Mouse (Mus musculus): Measurements from ENCODE around the gene Hivep2. TPM values are rescaled to one million over a fixed set of nuclear protein-coding genes. Genes with fewer than 3 reads are reported as not detected.

Gene Hivep2
- total RNA-seq, 1 experiment: 2.3 TPM

DNA sequence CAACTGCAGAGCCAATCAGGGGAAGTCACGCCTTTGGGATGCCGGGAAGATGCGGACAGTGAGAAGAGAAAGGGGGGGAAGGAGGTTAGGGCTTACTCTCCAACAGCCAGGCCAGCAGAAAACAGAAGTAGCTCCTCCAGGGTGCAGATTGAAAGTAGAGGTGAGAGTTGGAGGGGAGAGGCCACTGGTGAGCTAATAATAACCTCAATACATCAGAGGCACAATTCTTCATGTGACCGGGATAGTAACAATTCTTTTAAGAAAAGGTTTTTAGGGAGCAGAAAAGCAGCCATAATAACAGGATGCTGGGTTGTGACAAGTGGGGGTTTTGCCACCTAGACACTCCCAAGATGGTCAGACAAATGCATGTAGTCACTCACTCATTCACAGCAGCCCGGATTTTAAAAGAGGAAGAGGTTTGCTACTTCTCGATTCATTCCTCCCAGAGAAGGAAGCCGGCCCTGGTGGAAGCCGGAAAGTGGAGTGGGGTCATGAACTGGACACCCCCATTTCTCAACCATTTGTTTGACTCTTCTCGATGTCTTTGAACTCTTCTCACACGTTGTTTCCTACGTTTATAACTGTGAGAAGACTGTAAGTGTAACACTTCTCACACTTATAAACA lies 220.6 kb downstream of the Hivep2 start:
- Histone ChIP-seq H3K4me3 (ENCODE audit: insufficient read depth in 1 of 2, low read depth in 1 of 2, low read length in 2 of 2, poor library complexity in 1 of 2, severe bottlenecking in 1 of 2) (no peak overlapping the region), H3K9me3 (ENCODE audit: control insufficient read depth, insufficient read depth, low read depth, low read length) (no peaks in the 10 kb centered on the region), H3K4me1 (ENCODE audit: control insufficient read depth in 2 of 2, insufficient read depth in 2 of 2, low read length in 2 of 2, poor library complexity in 1 of 2) (no peaks in the 10 kb centered on the region), H3K36me3 (ENCODE audit: control insufficient read depth, insufficient read depth, low read length, poor library complexity, severe bottlenecking) (no peaks in the 10 kb centered on the region), H3K9ac (ENCODE audit: insufficient read depth, low read depth, low read length, poor library complexity, severe bottlenecking) (no peak overlapping the region), H3K27ac (ENCODE audit: insufficient read depth, low read depth, low read length, poor library complexity, severe bottlenecking) (no peak overlapping the region)
- TF ChIP-seq HCFC1 (IDR thresholded peaks at IDR 0.05; ENCODE audit: borderline replicate concordance, insufficient read depth, low read length): no peak
- no peak for TF ChIP-seq MAFK (IDR thresholded peaks at IDR 0.05; ENCODE audit: insufficient read depth, low read depth, low read length)
- TF ChIP-seq ZNF384 (IDR thresholded peaks at IDR 0.05; ENCODE audit: low read depth, low read length): no peak
- no peak for TF ChIP-seq CHD2 (IDR thresholded peaks at IDR 0.05; ENCODE audit: low read depth, low read length)
- no peak for TF ChIP-seq ZC3H11A (IDR thresholded peaks at IDR 0.05; ENCODE audit: borderline replicate concordance, low read depth, low read length)
- in situ Hi-C loops (cut with MboI; ENCODE audit: low sequenced_read_pairs in 2 of 2, unreplicated experiment in 2 of 2): no loop called here
- DNase-seq (ENCODE audit: low read depth, low spot score): no peak

DNA sequence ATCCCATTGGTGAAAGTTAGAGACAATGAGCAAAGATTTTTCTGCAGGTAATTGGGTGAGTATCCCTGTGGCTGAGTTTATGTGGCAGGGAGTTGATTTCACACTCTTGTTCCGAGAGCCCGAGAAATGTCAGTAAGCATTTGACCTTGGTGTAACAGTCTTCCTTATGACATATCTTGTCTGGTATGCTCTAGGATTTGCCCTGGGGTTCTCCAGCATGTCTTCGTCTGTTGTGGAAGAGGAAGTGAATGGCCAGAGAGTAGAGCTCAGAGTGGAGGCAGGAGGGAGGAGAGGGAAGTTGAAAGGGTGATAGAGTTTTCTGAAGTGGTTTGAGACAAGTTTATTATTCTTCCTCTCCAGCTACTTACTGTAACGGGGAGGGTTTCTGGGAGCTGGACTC lies 223.2 kb downstream of the Hivep2 start:
- in situ Hi-C loops (cut with MboI; ENCODE audit: low sequenced_read_pairs in 2 of 2, unreplicated experiment in 2 of 2): no loop called here
- H3K27ac ChIP-seq (ENCODE audit: insufficient read depth, low read depth, low read length, poor library complexity, severe bottlenecking): no peak overlapping the region
- no peak for DNase-seq (ENCODE audit: low read depth, low spot score)
- H3K9me3 ChIP-seq (ENCODE audit: control insufficient read depth, insufficient read depth, low read depth, low read length): no peaks in the 10 kb centered on the region
- no peak overlapping the region for H3K4me3 ChIP-seq (ENCODE audit: insufficient read depth in 1 of 2, low read depth in 1 of 2, low read length in 2 of 2, poor library complexity in 1 of 2, severe bottlenecking in 1 of 2)
- no peaks in the 10 kb centered on the region for H3K4me1 ChIP-seq (ENCODE audit: control insufficient read depth in 2 of 2, insufficient read depth in 2 of 2, low read length in 2 of 2, poor library complexity in 1 of 2)
- H3K36me3 ChIP-seq (ENCODE audit: control insufficient read depth, insufficient read depth, low read length, poor library complexity, severe bottlenecking): no peaks in the 10 kb centered on the region
- H3K9ac ChIP-seq (ENCODE audit: insufficient read depth, low read depth, low read length, poor library complexity, severe bottlenecking): no peak overlapping the region
- TF ChIP-seq ZNF384 (IDR thresholded peaks at IDR 0.05; ENCODE audit: low read depth, low read length) (no peak), MAFK (IDR thresholded peaks at IDR 0.05; ENCODE audit: insufficient read depth, low read depth, low read length) (no peak), HCFC1 (IDR thresholded peaks at IDR 0.05; ENCODE audit: borderline replicate concordance, insufficient read depth, low read length) (no peak), CHD2 (IDR thresholded peaks at IDR 0.05; ENCODE audit: low read depth, low read length) (no peak), ZC3H11A (IDR thresholded peaks at IDR 0.05; ENCODE audit: borderline replicate concordance, low read depth, low read length) (no peak)

DNA sequence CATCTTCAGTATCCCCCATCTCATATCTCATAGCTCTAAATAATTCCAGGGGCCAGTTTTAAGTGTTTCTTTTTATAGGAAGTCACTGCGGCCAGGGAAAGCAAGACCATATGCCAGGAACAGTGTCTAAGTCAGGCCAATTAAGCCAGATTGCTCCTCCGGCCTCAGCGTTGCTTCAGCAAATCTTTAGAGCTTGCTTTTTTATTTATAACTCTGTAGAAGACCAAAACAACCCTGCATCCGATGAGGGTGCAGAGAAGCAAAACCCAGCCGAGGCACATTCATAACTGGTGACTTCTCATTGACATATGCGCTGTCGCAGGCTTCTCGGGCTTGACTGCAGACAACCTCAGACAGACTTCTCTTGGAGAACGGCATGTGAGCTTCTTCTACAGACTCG lies 225.3 kb downstream of the Hivep2 start:
- in situ Hi-C loops (cut with MboI; ENCODE audit: low sequenced_read_pairs in 2 of 2, unreplicated experiment in 2 of 2): no loop called here
- Histone ChIP-seq H3K36me3 (ENCODE audit: control insufficient read depth, insufficient read depth, low read length, poor library complexity, severe bottlenecking) (no peaks in the 10 kb centered on the region), H3K4me1 (ENCODE audit: control insufficient read depth in 2 of 2, insufficient read depth in 2 of 2, low read length in 2 of 2, poor library complexity in 1 of 2) (no peaks in the 10 kb centered on the region), H3K27ac (ENCODE audit: insufficient read depth, low read depth, low read length, poor library complexity, severe bottlenecking) (no peak overlapping the region), H3K9ac (ENCODE audit: insufficient read depth, low read depth, low read length, poor library complexity, severe bottlenecking) (no peak overlapping the region), H3K4me3 (ENCODE audit: insufficient read depth in 1 of 2, low read depth in 1 of 2, low read length in 2 of 2, poor library complexity in 1 of 2, severe bottlenecking in 1 of 2) (no peak overlapping the region), H3K9me3 (ENCODE audit: control insufficient read depth, insufficient read depth, low read depth, low read length) (no peaks in the 10 kb centered on the region)
- DNase-seq (ENCODE audit: low read depth, low spot score): no peak
- TF ChIP-seq HCFC1 (IDR thresholded peaks at IDR 0.05; ENCODE audit: borderline replicate concordance, insufficient read depth, low read length): no peak
- no peak for TF ChIP-seq ZC3H11A (IDR thresholded peaks at IDR 0.05; ENCODE audit: borderline replicate concordance, low read depth, low read length)
- no peak for TF ChIP-seq MAFK (IDR thresholded peaks at IDR 0.05; ENCODE audit: insufficient read depth, low read depth, low read length)
- no peak for TF ChIP-seq ZNF384 (IDR thresholded peaks at IDR 0.05; ENCODE audit: low read depth, low read length)
- TF ChIP-seq CHD2 (IDR thresholded peaks at IDR 0.05; ENCODE audit: low read depth, low read length): no peak

DNA sequence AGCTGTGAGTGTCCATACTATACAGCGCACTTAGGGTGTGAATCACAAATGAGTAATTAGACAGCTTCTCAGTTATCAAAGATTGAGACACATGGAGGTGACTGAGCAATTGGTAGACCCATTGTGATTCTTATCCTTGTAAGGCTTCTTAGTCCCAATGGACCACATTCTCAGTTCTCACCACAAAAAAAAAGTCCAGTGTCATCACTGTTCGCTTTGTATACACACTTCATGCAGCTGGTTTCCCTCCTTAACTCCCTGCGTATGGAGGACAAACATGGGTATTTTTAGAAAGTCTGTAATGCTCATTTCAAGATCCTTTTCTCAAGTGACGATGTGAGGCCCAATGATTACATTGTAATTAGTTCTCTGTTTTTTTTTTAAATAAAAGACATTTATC lies 226.3 kb downstream of the Hivep2 start:
- in situ Hi-C loops (cut with MboI; ENCODE audit: low sequenced_read_pairs in 2 of 2, unreplicated experiment in 2 of 2): no loop called here
- no peak overlapping the region for H3K9ac ChIP-seq (ENCODE audit: insufficient read depth, low read depth, low read length, poor library complexity, severe bottlenecking)
- H3K36me3 ChIP-seq (ENCODE audit: control insufficient read depth, insufficient read depth, low read length, poor library complexity, severe bottlenecking): no peaks in the 10 kb centered on the region
- TF ChIP-seq HCFC1 (IDR thresholded peaks at IDR 0.05; ENCODE audit: borderline replicate concordance, insufficient read depth, low read length): no peak
- no peak for TF ChIP-seq ZNF384 (IDR thresholded peaks at IDR 0.05; ENCODE audit: low read depth, low read length)
- no peak for TF ChIP-seq CHD2 (IDR thresholded peaks at IDR 0.05; ENCODE audit: low read depth, low read length)
- no peak for TF ChIP-seq ZC3H11A (IDR thresholded peaks at IDR 0.05; ENCODE audit: borderline replicate concordance, low read depth, low read length)
- TF ChIP-seq MAFK (IDR thresholded peaks at IDR 0.05; ENCODE audit: insufficient read depth, low read depth, low read length): no peak
- H3K4me1 ChIP-seq (ENCODE audit: control insufficient read depth in 2 of 2, insufficient read depth in 2 of 2, low read length in 2 of 2, poor library complexity in 1 of 2): no peaks in the 10 kb centered on the region
- H3K27ac ChIP-seq (ENCODE audit: insufficient read depth, low read depth, low read length, poor library complexity, severe bottlenecking): no peak overlapping the region
- no peaks in the 10 kb centered on the region for H3K9me3 ChIP-seq (ENCODE audit: control insufficient read depth, insufficient read depth, low read depth, low read length)
- H3K4me3 ChIP-seq (ENCODE audit: insufficient read depth in 1 of 2, low read depth in 1 of 2, low read length in 2 of 2, poor library complexity in 1 of 2, severe bottlenecking in 1 of 2): no peak overlapping the region
- DNase-seq (ENCODE audit: low read depth, low spot score): no peak

Measured in ES-E14 (cell line).